ENCODE assay signal across 7 mouse cellular contexts in the genomic region with DNA sequence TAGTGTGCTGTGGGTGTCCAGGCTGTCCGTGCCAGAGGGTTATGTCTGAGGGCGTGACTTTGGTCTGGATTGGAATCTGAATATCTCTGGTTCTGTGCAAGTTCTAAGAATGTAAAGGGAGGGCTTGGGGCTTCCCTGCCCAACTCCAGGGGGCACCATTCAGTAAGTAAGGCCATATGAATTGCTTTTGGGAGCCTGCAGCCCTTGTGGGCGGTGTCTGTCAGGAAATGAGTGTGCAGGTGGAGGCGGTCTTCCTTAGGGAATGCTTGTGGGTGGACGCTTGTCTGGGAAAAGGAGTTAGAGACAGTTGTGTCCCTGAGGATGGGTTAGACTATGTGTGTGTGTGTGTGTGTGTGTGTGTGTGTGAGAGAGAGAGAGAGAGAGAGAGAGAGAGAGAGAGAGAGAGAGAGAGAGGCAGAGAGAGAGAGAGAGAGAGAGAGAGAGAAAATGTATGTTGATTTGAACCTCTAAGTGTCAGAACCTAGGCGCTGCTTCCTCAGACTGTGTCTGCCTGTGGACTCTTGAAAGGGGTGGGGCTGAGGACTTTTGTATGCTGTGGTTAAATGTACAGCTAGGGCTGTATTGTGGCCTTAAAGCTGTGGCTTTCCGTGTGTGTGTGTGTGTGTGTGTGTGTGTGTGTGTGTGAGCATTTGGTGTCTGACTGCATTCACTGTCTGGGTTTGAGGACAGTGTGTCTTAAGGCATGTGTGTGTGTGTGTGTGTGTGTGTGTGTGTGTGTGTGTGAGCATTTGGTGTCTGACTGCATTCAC. TPM values are rescaled to one million over a fixed set of nuclear protein-coding genes. Genes with fewer than 3 reads are reported as not detected.
DNase-seq lines count a peak whose midpoint lies in the region; ATAC-seq and TF ChIP-seq lines count a peak whose summit lies in the region.
"Not testable (repeated sequence)": the region's sequence is repeated elsewhere in the genome, so short reads cannot be mapped to it uniquely, and the experiment has no call there.

No protein-coding gene starts in this region.

- H3K27ac ChIP-seq in embryonic facial prominence, embryonic 15.5 days (replicated peaks); hindbrain, embryonic 11.5 days (ENCODE audit: low read depth, low read length); kidney, embryonic 16.5 days (ENCODE audit: low read length); lung, embryonic 14.5 days (ENCODE audit: low read depth): not testable (repeated sequence)

- not testable (repeated sequence) for H3K4me2 ChIP-seq in embryonic facial prominence, embryonic 15.5 days (replicated peaks); hindbrain, embryonic 11.5 days (replicated peaks; ENCODE audit: low read depth, low read length); kidney, embryonic 16.5 days (replicated peaks; ENCODE audit: low read depth, low read length); lung, embryonic 14.5 days

- H3K27me3 ChIP-seq in embryonic facial prominence, embryonic 15.5 days; hindbrain, embryonic 11.5 days (ENCODE audit: control insufficient read depth, insufficient read depth, low read length); kidney, embryonic 16.5 days (ENCODE audit: insufficient read depth, low read length); lung, embryonic 14.5 days (ENCODE audit: insufficient read depth, low read length): not testable (repeated sequence)

- H3K9me3 ChIP-seq in embryonic facial prominence, embryonic 15.5 days (replicated peaks); hindbrain, embryonic 11.5 days (ENCODE audit: control insufficient read depth, low read length); kidney, embryonic 16.5 days (ENCODE audit: low read length); lung, embryonic 14.5 days (ENCODE audit: low read depth, low read length): not testable (repeated sequence)

- peak; percentile 63 for ATAC-seq in embryonic facial prominence, embryonic 15.5 days (ENCODE audit: insufficient number of reproducible peaks, low FRiP score, low TSS enrichment, low read depth)
- ATAC-seq in hindbrain, embryonic 11.5 days (ENCODE audit: low FRiP score) = 0 out of 2 replicates have a peak, but pooled peaks have one; percentile 3
- peak; percentile 49; the same call in 1 of the 2 replicates for ATAC-seq in kidney, embryonic 16.5 days (ENCODE audit: low FRiP score, low TSS enrichment)
- ATAC-seq in lung, embryonic 14.5 days (ENCODE audit: insufficient read depth) = peak; percentile 21; the same call in 1 of the 2 replicates

- H3K9ac ChIP-seq in embryonic facial prominence, embryonic 15.5 days; hindbrain, embryonic 11.5 days (ENCODE audit: low read depth, low read length); kidney, embryonic 16.5 days (replicated peaks; ENCODE audit: low read length); lung, embryonic 14.5 days: not testable (repeated sequence)

- H3K4me3 ChIP-seq in embryonic facial prominence, embryonic 15.5 days (replicated peaks); hindbrain, embryonic 11.5 days (ENCODE audit: low read depth, low read length); kidney, embryonic 16.5 days (ENCODE audit: low read length); lung, embryonic 14.5 days (ENCODE audit: low read depth, low read length): not testable (repeated sequence)

- peak; percentile 10; the same call in 1 of the 2 replicates for TF ChIP-seq CTCF in lung, embryonic 14.5 days (IDR thresholded peaks at IDR 0.05; ENCODE audit: low read depth)

- 56% methylated on average over 7 of the region's 7 CpGs for WGBS in embryonic facial prominence, embryonic 15.5 days
- 54% methylated on average over 7 of the region's 7 CpGs for WGBS in hindbrain, embryonic 11.5 days
- WGBS in kidney, embryonic 16.5 days = 56% methylated on average over 7 of the region's 7 CpGs
- WGBS in lung, embryonic 14.5 days = 47% methylated on average over 7 of the region's 7 CpGs

- peaks cover 20% of the 10 kb centered on the region for H3K4me1 ChIP-seq in embryonic facial prominence, embryonic 15.5 days
- H3K4me1 ChIP-seq in hindbrain, embryonic 11.5 days (replicated peaks; ENCODE audit: control insufficient read depth, insufficient read depth, low read length) = peaks cover 13% of the 10 kb centered on the region
- H3K4me1 ChIP-seq in kidney, embryonic 16.5 days (ENCODE audit: insufficient read depth, low read length) = peaks cover 16% of the 10 kb centered on the region
- not testable (repeated sequence) for H3K4me1 ChIP-seq in lung, embryonic 14.5 days (ENCODE audit: insufficient read depth)

- peak; percentile 51 for DNase-seq in R1 (ENCODE audit: low read depth, low spot score)
- DNase-seq in hindbrain, embryonic 11.5 days (ENCODE audit: low spot score); lung, embryonic 14.5 days: not testable (repeated sequence)
- peak; percentile 71 for DNase-seq in naive thymus-derived CD4-positive, alpha-beta T cell, adult 2 months (ENCODE audit: low read depth)
- peak; percentile 56 for DNase-seq in right cerebral cortex, postnatal 25 days

- not testable (repeated sequence) for H3K36me3 ChIP-seq in embryonic facial prominence, embryonic 15.5 days; hindbrain, embryonic 11.5 days (ENCODE audit: control insufficient read depth, insufficient read depth, low read length); kidney, embryonic 16.5 days (ENCODE audit: insufficient read depth, low read length); lung, embryonic 14.5 days (ENCODE audit: insufficient read depth)

RNA-seq across cellular contexts. Expression of a gene that starts 30.4 kb away (rescaled TPM):
- polyA plus RNA-seq in embryonic facial prominence, embryonic 15.5 days (2015; fragmentation: Nextera tagmentation; extraction: Ambion mirVana) = 7.5 and 9.4 TPM in 2 replicates
- 5.2 and 5.7 TPM in 2 replicates for polyA plus RNA-seq in hindbrain, embryonic 11.5 days (2014; fragmentation: Nextera tagmentation; extraction: Ambion mirVana)
- 14.3 and 15.3 TPM in 2 replicates for polyA plus RNA-seq in kidney, embryonic 16.5 days (2015; fragmentation: Nextera tagmentation; extraction: Ambion mirVana)
- polyA plus RNA-seq in lung, embryonic 14.5 days (2014; fragmentation: Nextera tagmentation; extraction: Ambion mirVana) = 8.4 and 9.4 TPM in 2 replicates

RNA-seq across cellular contexts. Expression of a gene that starts 43.2 kb away (rescaled TPM):
- 73.2 and 76.4 TPM in 2 replicates for polyA plus RNA-seq in embryonic facial prominence, embryonic 15.5 days (2015; fragmentation: Nextera tagmentation; extraction: Ambion mirVana)
- 23.6 and 23.7 TPM in 2 replicates for polyA plus RNA-seq in hindbrain, embryonic 11.5 days (2014; fragmentation: Nextera tagmentation; extraction: Ambion mirVana)
- polyA plus RNA-seq in kidney, embryonic 16.5 days (2015; fragmentation: Nextera tagmentation; extraction: Ambion mirVana) = 67.4 and 68.1 TPM in 2 replicates
- polyA plus RNA-seq in lung, embryonic 14.5 days (2014; fragmentation: Nextera tagmentation; extraction: Ambion mirVana) = 42.8 and 44.6 TPM in 2 replicates

RNA-seq across cellular contexts. Expression of a gene that starts 46.1 kb away (rescaled TPM):
- 296 and 300 TPM in 2 replicates for polyA plus RNA-seq in embryonic facial prominence, embryonic 15.5 days (2015; fragmentation: Nextera tagmentation; extraction: Ambion mirVana)
- polyA plus RNA-seq in hindbrain, embryonic 11.5 days (2014; fragmentation: Nextera tagmentation; extraction: Ambion mirVana) = 306 and 307 TPM in 2 replicates
- polyA plus RNA-seq in kidney, embryonic 16.5 days (2015; fragmentation: Nextera tagmentation; extraction: Ambion mirVana) = 359 and 386 TPM in 2 replicates
- 352 and 353 TPM in 2 replicates for polyA plus RNA-seq in lung, embryonic 14.5 days (2014; fragmentation: Nextera tagmentation; extraction: Ambion mirVana)

RNA-seq across cellular contexts. Expression of a gene that starts 52.3 kb away (rescaled TPM):
- polyA plus RNA-seq in embryonic facial prominence, embryonic 15.5 days (2015; fragmentation: Nextera tagmentation; extraction: Ambion mirVana) = 4.5 and 5.0 TPM in 2 replicates
- polyA plus RNA-seq in hindbrain, embryonic 11.5 days (2014; fragmentation: Nextera tagmentation; extraction: Ambion mirVana) = 0.59 and 0.73 TPM in 2 replicates
- 0.13 and 0.14 TPM in 2 replicates for polyA plus RNA-seq in kidney, embryonic 16.5 days (2015; fragmentation: Nextera tagmentation; extraction: Ambion mirVana)
- polyA plus RNA-seq in lung, embryonic 14.5 days (2014; fragmentation: Nextera tagmentation; extraction: Ambion mirVana) = not detected in 2 replicates

Comparison
In these comparisons a context has a peak if more than half of its experiments do, and no peak if none do; other contexts are left out.
1. ATAC-seq: peak in every context shown above with its lines; median percentile 63 in embryonic facial prominence, embryonic 15.5 days; 49 in kidney, embryonic 16.5 days; 21 in lung, embryonic 14.5 days; 3 in hindbrain, embryonic 11.5 days.